Mouse (Mus musculus): ENCODE measurements around the gene Atxn1l. TPM values are rescaled to one million over a fixed set of nuclear protein-coding genes. Genes with fewer than 3 reads are reported as not detected.

Gene Atxn1l
- total RNA-seq, 2 experiments from 2014 or later, result 35.7 to 36.7 TPM

GRCm38 (mm10) chr8:109734018-109734417 lies 3.5 kb downstream of the Atxn1l start:
- DNase-seq (ENCODE audit: low spot score in 2 of 2), result no peak

- DNase-seq (ENCODE audit: low spot score in 2 of 2), result no peak
Measured at GRCm38 (mm10) chr8:109731012-109731411, 6.5 kb downstream of the Atxn1l start.

- no peak for DNase-seq (ENCODE audit: low spot score in 2 of 2)
Measured at GRCm38 (mm10) chr8:109725106-109725505, 12.4 kb downstream of the Atxn1l start.

GRCm38 (mm10) chr8:109714961-109715360 lies 22.6 kb downstream of the Atxn1l start:
- no peak for DNase-seq (ENCODE audit: low spot score in 2 of 2)

GRCm38 (mm10) chr8:109712521-109712920 lies 25.0 kb downstream of the Atxn1l start:
- DNase-seq (ENCODE audit: low spot score in 2 of 2), result no peak

- DNase-seq (ENCODE audit: low spot score in 2 of 2), result no peak
Measured at GRCm38 (mm10) chr8:109707921-109708320, 29.6 kb downstream of the Atxn1l start.

GRCm38 (mm10) chr8:109706874-109707237 lies 30.7 kb downstream of the Atxn1l start:
- DNase-seq (ENCODE audit: low spot score in 2 of 2), result peak in 1 of 2 experiments; percentile 53

GRCm38 (mm10) chr8:109706076-109706873 lies 31.3 kb downstream of the Atxn1l start:
- no peak for DNase-seq (ENCODE audit: low spot score in 2 of 2)

- DNase-seq (ENCODE audit: low spot score in 2 of 2), result peak; percentile 87 to 93
Measured at GRCm38 (mm10) chr8:109705320-109706075, 32.0 kb downstream of the Atxn1l start, which contains the start of gene Zfp821. Zfp821 (plus strand) TSS chr8:109705546.

- no peak for DNase-seq (ENCODE audit: low spot score in 2 of 2)
Measured at GRCm38 (mm10) chr8:109704565-109705319, 32.8 kb downstream of the Atxn1l start.

GRCm38 (mm10) chr8:109698477-109698876 lies 39.1 kb downstream of the Atxn1l start:
- DNase-seq (ENCODE audit: low spot score in 2 of 2), result no peak

GRCm38 (mm10) chr8:109697754-109698153 lies 39.8 kb downstream of the Atxn1l start:
- no peak for DNase-seq (ENCODE audit: low spot score in 2 of 2)

GRCm38 (mm10) chr8:109694154-109694553 lies 43.4 kb downstream of the Atxn1l start:
- no peak for DNase-seq (ENCODE audit: low spot score in 2 of 2)

- DNase-seq (ENCODE audit: low spot score in 2 of 2), result peak; percentile 94 to 98
Measured at GRCm38 (mm10) chr8:109693146-109693900, 44.2 kb downstream of the Atxn1l start, which contains the start of gene Ist1. Ist1 (minus strand) TSS chr8:109693260.

- no peak for DNase-seq (ENCODE audit: low spot score in 2 of 2)
Measured at GRCm38 (mm10) chr8:109692443-109693145, 44.9 kb downstream of the Atxn1l start.

- no peak for DNase-seq (ENCODE audit: low spot score in 2 of 2)
Measured at GRCm38 (mm10) chr8:109691769-109692168, 45.8 kb downstream of the Atxn1l start.

- DNase-seq (ENCODE audit: low spot score in 2 of 2), result no peak
Measured at GRCm38 (mm10) chr8:109687248-109687647, 50.3 kb downstream of the Atxn1l start.

- no peak for DNase-seq (ENCODE audit: low spot score in 2 of 2)
Measured at GRCm38 (mm10) chr8:109682120-109682519, 55.4 kb downstream of the Atxn1l start.

- no peak for DNase-seq (ENCODE audit: low spot score in 2 of 2)
Measured at GRCm38 (mm10) chr8:109681535-109681934, 56.0 kb downstream of the Atxn1l start.

Measured in gastrocnemius, postnatal 4 days (tissue).